Comparison of ENCODE assay signal across 25 mouse cellular contexts in genomic region chr10:87986201-87986600, GRCm38 (mm10).
A peak's percentile ranks its signal among the peaks of the same experiment; 100 is the strongest.
DNase-seq lines count a peak whose midpoint lies in the region; ATAC-seq lines count a peak whose summit lies in the region.
"Had no signal": no experiment of that assay in that cellular context is flagged by ENCODE, and none has a peak within 500 bp of the region (broad histone marks: within the 10 kb centered on the region; RNA-seq: fewer than 3 reads in every experiment).

No protein-coding gene starts in this region.

- no peak overlapping the region for H3K9ac ChIP-seq in embryonic facial prominence, embryonic 14.5 days (ENCODE audit: low read depth, low read length)
- no peak overlapping the region for H3K9ac ChIP-seq in hindbrain, embryonic 14.5 days
- no peak overlapping the region for H3K9ac ChIP-seq in hindbrain, embryonic 11.5 days (ENCODE audit: low read depth, low read length)
- no peak overlapping the region for H3K9ac ChIP-seq in midbrain, embryonic 14.5 days (replicated peaks; ENCODE audit: low read length)
- no peak overlapping the region for H3K9ac ChIP-seq in midbrain, embryonic 16.5 days (ENCODE audit: low read depth, low read length)
- H3K9ac ChIP-seq: embryonic facial prominence, embryonic 15.5 days; limb, embryonic 13.5 days; liver, embryonic 13.5 days; midbrain, embryonic 15.5 days had no signal

- no peaks in the 10 kb centered on the region for H3K27me3 ChIP-seq in embryonic facial prominence, embryonic 14.5 days (replicated peaks; ENCODE audit: control insufficient read depth, insufficient read depth, low read length)
- H3K27me3 ChIP-seq in embryonic facial prominence, embryonic 10.5 days (replicated peaks; ENCODE audit: low read depth, poor library complexity, severe bottlenecking), result no peaks in the 10 kb centered on the region
- H3K27me3 ChIP-seq in hindbrain, embryonic 14.5 days (ENCODE audit: control insufficient read depth, insufficient read depth, low read length), result no peaks in the 10 kb centered on the region
- H3K27me3 ChIP-seq in hindbrain, embryonic 11.5 days (ENCODE audit: control insufficient read depth, insufficient read depth, low read length), result no peaks in the 10 kb centered on the region
- no peaks in the 10 kb centered on the region for H3K27me3 ChIP-seq in midbrain, embryonic 14.5 days (ENCODE audit: control insufficient read depth, insufficient read depth, low read length)
- H3K27me3 ChIP-seq in midbrain, embryonic 16.5 days (ENCODE audit: control insufficient read depth, insufficient read depth, low read depth, low read length), result no peaks in the 10 kb centered on the region
- H3K27me3 ChIP-seq: embryonic facial prominence, embryonic 15.5 days; limb, embryonic 13.5 days; liver, embryonic 13.5 days; megakaryocyte, embryonic 14.5 days; midbrain, embryonic 15.5 days had no signal

- H3K4me1 ChIP-seq in embryonic facial prominence, embryonic 14.5 days (ENCODE audit: control insufficient read depth, insufficient read depth, low read length), result no peaks in the 10 kb centered on the region
- H3K4me1 ChIP-seq in embryonic facial prominence, embryonic 10.5 days, result no peaks in the 10 kb centered on the region
- no peaks in the 10 kb centered on the region for H3K4me1 ChIP-seq in hindbrain, embryonic 14.5 days (replicated peaks; ENCODE audit: control insufficient read depth, insufficient read depth, low read length)
- no peaks in the 10 kb centered on the region for H3K4me1 ChIP-seq in hindbrain, embryonic 11.5 days (replicated peaks; ENCODE audit: control insufficient read depth, insufficient read depth, low read length)
- no peaks in the 10 kb centered on the region for H3K4me1 ChIP-seq in midbrain, embryonic 14.5 days (ENCODE audit: control insufficient read depth, insufficient read depth, low read length)
- H3K4me1 ChIP-seq in midbrain, embryonic 16.5 days (ENCODE audit: control insufficient read depth, insufficient read depth, low read length), result no peaks in the 10 kb centered on the region
- H3K4me1 ChIP-seq: embryonic facial prominence, embryonic 15.5 days; limb, embryonic 13.5 days; liver, embryonic 13.5 days; megakaryocyte, embryonic 14.5 days; midbrain, embryonic 15.5 days had no signal

- H3K36me3 ChIP-seq in embryonic facial prominence, embryonic 14.5 days (ENCODE audit: control insufficient read depth, insufficient read depth, low read length), result no peaks in the 10 kb centered on the region
- no peaks in the 10 kb centered on the region for H3K36me3 ChIP-seq in embryonic facial prominence, embryonic 10.5 days (replicated peaks)
- H3K36me3 ChIP-seq in hindbrain, embryonic 14.5 days (replicated peaks; ENCODE audit: control insufficient read depth, insufficient read depth), result no peaks in the 10 kb centered on the region
- H3K36me3 ChIP-seq in hindbrain, embryonic 11.5 days (ENCODE audit: control insufficient read depth, insufficient read depth, low read length), result no peaks in the 10 kb centered on the region
- H3K36me3 ChIP-seq in midbrain, embryonic 14.5 days (ENCODE audit: control insufficient read depth, insufficient read depth, low read length), result no peaks in the 10 kb centered on the region
- H3K36me3 ChIP-seq in midbrain, embryonic 16.5 days (ENCODE audit: control insufficient read depth, insufficient read depth, low read length), result no peaks in the 10 kb centered on the region
- H3K36me3 ChIP-seq: embryonic facial prominence, embryonic 15.5 days; limb, embryonic 13.5 days; liver, embryonic 13.5 days; midbrain, embryonic 15.5 days had no signal

- H3K9me3 ChIP-seq in embryonic facial prominence, embryonic 14.5 days (ENCODE audit: control insufficient read depth, low read length), result no peaks in the 10 kb centered on the region
- H3K9me3 ChIP-seq in embryonic facial prominence, embryonic 10.5 days, result no peaks in the 10 kb centered on the region
- no peaks in the 10 kb centered on the region for H3K9me3 ChIP-seq in hindbrain, embryonic 14.5 days (ENCODE audit: control insufficient read depth, low read length)
- H3K9me3 ChIP-seq in hindbrain, embryonic 11.5 days (ENCODE audit: control insufficient read depth, low read length), result no peaks in the 10 kb centered on the region
- H3K9me3 ChIP-seq in midbrain, embryonic 14.5 days (ENCODE audit: control insufficient read depth, low read length), result no peaks in the 10 kb centered on the region
- H3K9me3 ChIP-seq in midbrain, embryonic 16.5 days (replicated peaks; ENCODE audit: control insufficient read depth, low read length, poor library complexity, severe bottlenecking), result no peaks in the 10 kb centered on the region
- H3K9me3 ChIP-seq: embryonic facial prominence, embryonic 15.5 days; limb, embryonic 13.5 days; liver, embryonic 13.5 days; megakaryocyte, embryonic 14.5 days; midbrain, embryonic 15.5 days had no signal

- H3K4me3 ChIP-seq in embryonic facial prominence, embryonic 14.5 days (ENCODE audit: low read depth, low read length), result no peak overlapping the region
- H3K4me3 ChIP-seq in embryonic facial prominence, embryonic 10.5 days, result no peak overlapping the region
- H3K4me3 ChIP-seq in hindbrain, embryonic 14.5 days (replicated peaks; ENCODE audit: low read length), result no peak overlapping the region
- no peak overlapping the region for H3K4me3 ChIP-seq in hindbrain, embryonic 11.5 days (ENCODE audit: low read depth, low read length)
- no peak overlapping the region for H3K4me3 ChIP-seq in midbrain, embryonic 14.5 days (replicated peaks; ENCODE audit: low read depth, low read length)
- H3K4me3 ChIP-seq in midbrain, embryonic 16.5 days (ENCODE audit: low read depth, low read length), result no peak overlapping the region
- H3K4me3 ChIP-seq: embryonic facial prominence, embryonic 15.5 days; limb, embryonic 13.5 days; liver, embryonic 13.5 days; megakaryocyte, embryonic 14.5 days; midbrain, embryonic 15.5 days had no signal

- no peak overlapping the region for H3K27ac ChIP-seq in embryonic facial prominence, embryonic 14.5 days (replicated peaks; ENCODE audit: low read depth, low read length)
- no peak overlapping the region for H3K27ac ChIP-seq in embryonic facial prominence, embryonic 10.5 days (replicated peaks)
- no peak overlapping the region for H3K27ac ChIP-seq in hindbrain, embryonic 14.5 days
- no peak overlapping the region for H3K27ac ChIP-seq in hindbrain, embryonic 11.5 days (ENCODE audit: low read depth, low read length)
- no peak overlapping the region for H3K27ac ChIP-seq in midbrain, embryonic 14.5 days (replicated peaks; ENCODE audit: low read depth, low read length)
- H3K27ac ChIP-seq in midbrain, embryonic 16.5 days (ENCODE audit: low read length), result no peak overlapping the region
- H3K27ac ChIP-seq: embryonic facial prominence, embryonic 15.5 days; kidney, postnatal 0 days; limb, embryonic 13.5 days; liver, embryonic 13.5 days; midbrain, embryonic 15.5 days had no signal

- H3K4me2 ChIP-seq in embryonic facial prominence, embryonic 14.5 days (ENCODE audit: low read depth, low read length), result no peak overlapping the region
- H3K4me2 ChIP-seq in hindbrain, embryonic 14.5 days (replicated peaks), result no peak overlapping the region
- no peak overlapping the region for H3K4me2 ChIP-seq in hindbrain, embryonic 11.5 days (replicated peaks; ENCODE audit: low read depth, low read length)
- no peak overlapping the region for H3K4me2 ChIP-seq in midbrain, embryonic 14.5 days (ENCODE audit: low read length)
- H3K4me2 ChIP-seq in midbrain, embryonic 16.5 days (ENCODE audit: low read length), result no peak overlapping the region
- H3K4me2 ChIP-seq: embryonic facial prominence, embryonic 15.5 days; heart, embryonic 11.5 days; limb, embryonic 13.5 days; liver, embryonic 13.5 days; midbrain, embryonic 15.5 days had no signal

- DNase-seq in embryonic facial prominence, embryonic 14.5 days (ENCODE audit: low spot score), result peak; percentile 56
- no peak for DNase-seq in embryonic facial prominence, embryonic 10.5 days (ENCODE audit: low spot score)
- DNase-seq in hindbrain, embryonic 14.5 days (ENCODE audit: low spot score), result peak; percentile 52
- no peak for DNase-seq in hindbrain, embryonic 11.5 days (ENCODE audit: low spot score)
- peak; percentile 14 for DNase-seq in midbrain, embryonic 14.5 days
- DNase-seq in NIH3T3 (ENCODE audit: low read depth), result peak; percentile 20
- DNase-seq in layer of hippocampus, adult 9-11 months, result no peak
- DNase-seq: adrenal gland, postnatal 36 days; cerebellum, adult 11 months; cerebellum, postnatal 25 days; embryo, embryonic 11 days; kidney, adult 2 months; liver, embryonic 13.5 days; lung, adult 2 months; lung, postnatal 36 days; thymus, adult 18-20 months; thymus, postnatal 36 days had no signal

- ATAC-seq in embryonic facial prominence, embryonic 14.5 days (ENCODE audit: low read depth), result no peak
- ATAC-seq in hindbrain, embryonic 14.5 days (ENCODE audit: low FRiP score), result peak; percentile 71; the same call in 1 of the 2 replicates
- no peak for ATAC-seq in hindbrain, embryonic 11.5 days (ENCODE audit: low FRiP score)
- no peak for ATAC-seq in midbrain, embryonic 14.5 days (ENCODE audit: low FRiP score, low TSS enrichment)
- ATAC-seq in midbrain, embryonic 16.5 days, result no peak
- ATAC-seq: CD4-positive, CD25-positive, alpha-beta regulatory T cell, adult 4 months; midbrain, embryonic 15.5 days had no signal

- 66% methylated on average over 3 of the region's 3 CpGs for WGBS in embryonic facial prominence, embryonic 14.5 days
- 89% methylated on average over 3 of the region's 3 CpGs for WGBS in embryonic facial prominence, embryonic 10.5 days
- WGBS in hindbrain, embryonic 14.5 days, result 69% methylated on average over 3 of the region's 3 CpGs
- 84% methylated on average over 3 of the region's 3 CpGs for WGBS in hindbrain, embryonic 11.5 days
- 72% methylated on average over 3 of the region's 3 CpGs for WGBS in midbrain, embryonic 14.5 days
- 69% methylated on average over 3 of the region's 3 CpGs for WGBS in midbrain, embryonic 16.5 days

Comparison
In these comparisons a context has a peak if more than half of its experiments do, and no peak if none do; other contexts are left out.
1. DNase-seq: peak in embryonic facial prominence, embryonic 14.5 days (single experiment), hindbrain, embryonic 14.5 days (single experiment), midbrain, embryonic 14.5 days (single experiment) and NIH3T3 (single experiment); none in embryonic facial prominence, embryonic 10.5 days (single experiment), hindbrain, embryonic 11.5 days (single experiment) and layer of hippocampus, adult 9-11 months (single experiment).